Mouse (Mus musculus) thymus, adult 2 months (tissue): ENCODE measurements around the gene Atxn1.

Source experiments
- CTCF ChIP-seq: fragments of 200-500 bp; IDR thresholded peaks from 2 replicates; pipeline ENCODE4 v1.5.1; 2012; ENCODE audit warnings: mild to moderate bottlenecking, control low read depth, low read length, moderate library complexity, borderline replicate concordance; ENCODE audit not compliant: control insufficient read depth, poor library complexity, insufficient read depth; ENCODE audit errors: extremely low read depth
- POLR2A ChIP-seq: fragments of 200-500 bp; IDR thresholded peaks from 2 replicates; pipeline ENCODE4 v1.6.1; 2012; ENCODE audit warnings: mild to moderate bottlenecking, low read length, control low read depth, moderate library complexity; ENCODE audit not compliant: control insufficient read depth, poor library complexity, insufficient read depth; ENCODE audit errors: extremely low read depth

- no peak for TF ChIP-seq CTCF
- no peak for TF ChIP-seq POLR2A
Observed at GRCm38 (mm10) chr13:45923086-45923485, 41.7 kb downstream of the Atxn1 start.
